In the genomic region with DNA sequence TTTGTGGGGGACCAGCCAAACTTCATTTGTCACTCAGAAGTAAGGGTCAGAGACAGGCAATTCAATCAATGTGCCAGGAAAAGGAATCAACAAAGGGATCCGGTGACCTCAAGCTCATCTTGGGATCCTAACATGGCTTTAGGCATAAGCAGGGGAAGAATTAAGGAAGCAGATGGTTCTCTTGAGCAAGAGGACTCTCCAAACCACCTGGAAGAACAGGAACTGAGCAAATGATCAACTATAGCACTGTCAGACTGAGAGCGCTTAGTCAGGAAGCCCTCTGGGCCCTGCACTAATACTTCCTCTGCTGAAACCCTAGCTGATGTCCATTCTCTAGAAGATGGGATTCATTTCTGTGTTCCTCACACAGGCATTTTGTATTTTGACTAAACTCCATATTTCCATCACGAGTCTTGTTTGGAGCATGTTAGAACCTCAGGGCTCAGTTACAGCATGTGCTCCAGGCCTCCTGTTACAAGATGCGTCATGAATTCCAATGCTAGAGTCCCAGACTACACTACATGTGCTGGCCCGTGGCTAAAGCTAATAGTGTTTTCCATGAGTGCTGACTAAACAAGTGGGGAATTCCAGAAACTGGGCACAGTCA, we compare ENCODE assay signal across 8 mouse cellular contexts. TPM values are rescaled to one million over a fixed set of nuclear protein-coding genes. Genes with fewer than 3 reads are reported as not detected.
DNase-seq lines count a peak whose midpoint lies in the region; ATAC-seq and TF ChIP-seq lines count a peak whose summit lies in the region.

No protein-coding gene starts in this region.

- peaks cover 46% of the 10 kb centered on the region for H3K4me1 ChIP-seq in liver, postnatal 0 days (ENCODE audit: insufficient read depth)
- peaks cover 11% of the 10 kb centered on the region for H3K4me1 ChIP-seq in stomach, postnatal 0 days (replicated peaks; ENCODE audit: control insufficient read depth, insufficient read depth)

- peak overlapping the region; percentile 91 for H3K27ac ChIP-seq in liver, postnatal 0 days (ENCODE audit: low read depth)
- H3K27ac ChIP-seq in stomach, postnatal 0 days (replicated peaks): peak overlapping the region; percentile 91

- H3K9ac ChIP-seq in liver, postnatal 0 days (replicated peaks): 0 out of 2 replicates have a peak overlapping the region, but pooled peaks have one; percentile 30
- H3K9ac ChIP-seq in stomach, postnatal 0 days (ENCODE audit: low read length): no peak overlapping the region

- 49% methylated on average over 5 of the region's 5 CpGs for WGBS in liver, postnatal 0 days (ENCODE audit: insufficient replicate concordance)
- WGBS in stomach, postnatal 0 days: 53% methylated on average over 5 of the region's 5 CpGs

- peak; percentile 61 for TF ChIP-seq EP300 in liver, postnatal 0 days (IDR thresholded peaks at IDR 0.05; ENCODE audit: low read depth)
- no peak for TF ChIP-seq EP300 in stomach, postnatal 0 days (optimal IDR thresholded peaks at IDR 0.05)

- peak overlapping the region; percentile 76 for H3K4me2 ChIP-seq in liver, postnatal 0 days (ENCODE audit: low read depth, low read length)
- 0 out of 2 replicates have a peak overlapping the region, but pooled peaks have one; percentile 8 for H3K4me2 ChIP-seq in stomach, postnatal 0 days (replicated peaks; ENCODE audit: low read depth)

- H3K9me3 ChIP-seq in liver, postnatal 0 days (ENCODE audit: low read length): no peaks in the 10 kb centered on the region
- H3K9me3 ChIP-seq in stomach, postnatal 0 days (ENCODE audit: control insufficient read depth, low read length): no peaks in the 10 kb centered on the region

- H3K27me3 ChIP-seq in liver, postnatal 0 days (ENCODE audit: insufficient read depth, low read length): no peaks in the 10 kb centered on the region
- H3K27me3 ChIP-seq in stomach, postnatal 0 days (ENCODE audit: control insufficient read depth, insufficient read depth, low read length): no peaks in the 10 kb centered on the region

- no peak for ATAC-seq in liver, postnatal 0 days
- no peak; the same call in 1 of the 2 replicates for ATAC-seq in stomach, postnatal 0 days (ENCODE audit: low FRiP score, low TSS enrichment)

- TF ChIP-seq CTCF in liver, postnatal 0 days (IDR thresholded peaks at IDR 0.05; ENCODE audit: low read depth): no peak
- no peak for TF ChIP-seq CTCF in stomach, postnatal 0 days (IDR thresholded peaks at IDR 0.05; ENCODE audit: low read depth)

- DNase-seq in urinary bladder, postnatal 14 days (ENCODE audit: low spot score): peak; percentile 18
- DNase-seq in urinary bladder, postnatal 10 days (ENCODE audit: low spot score): no peak
- DNase-seq in gastrocnemius, postnatal 25 days: peak; percentile 63
- no peak for DNase-seq in liver, postnatal 0 days
- no peak for DNase-seq in stomach, postnatal 0 days (ENCODE audit: low spot score)
- no peak for DNase-seq in thymus, postnatal 4 days
- no peak for DNase-seq in adrenal gland, postnatal 25 days
- no peak for DNase-seq in cerebellum, postnatal 25 days

- no peak overlapping the region for H3K4me3 ChIP-seq in liver, postnatal 0 days (ENCODE audit: low read depth, low read length)
- H3K4me3 ChIP-seq in stomach, postnatal 0 days (ENCODE audit: low read depth, low read length): no peak overlapping the region

- no peaks in the 10 kb centered on the region for H3K36me3 ChIP-seq in liver, postnatal 0 days (replicated peaks; ENCODE audit: insufficient read depth, low read length)
- H3K36me3 ChIP-seq in stomach, postnatal 0 days (ENCODE audit: control insufficient read depth, insufficient read depth, low read length): no peaks in the 10 kb centered on the region

RNA-seq across cellular contexts. Expression of a gene that starts 39.3 kb away (rescaled TPM):
- total RNA-seq in gastrocnemius, postnatal 25 days (2021): under 1 TPM in 1 of 2 experiments, not detected in 1; 0.19 TPM
- polyA plus RNA-seq in liver, postnatal 0 days (2015; fragmentation: Nextera tagmentation; extraction: Ambion mirVana): 1.0 and 1.5 TPM in 2 replicates
- 0.15 and 0.18 TPM in 2 replicates for polyA plus RNA-seq in stomach, postnatal 0 days (2015; fragmentation: Nextera tagmentation; extraction: Ambion mirVana)
- total RNA-seq in adrenal gland, postnatal 25 days (2021): 0.15 TPM in 1 of 2 replicates, not detected in the other

RNA-seq across cellular contexts. Expression of a gene that starts 55.5 kb away (rescaled TPM):
- total RNA-seq in gastrocnemius, postnatal 25 days (2021): 10 to 100 TPM; 61.8 to 71.7 TPM
- polyA plus RNA-seq in liver, postnatal 0 days (2015; fragmentation: Nextera tagmentation; extraction: Ambion mirVana): 2.3 and 3.0 TPM in 2 replicates
- 0.42 and 0.87 TPM in 2 replicates for polyA plus RNA-seq in stomach, postnatal 0 days (2015; fragmentation: Nextera tagmentation; extraction: Ambion mirVana)
- total RNA-seq in adrenal gland, postnatal 25 days (2021): 42.2 and 43.0 TPM in 2 replicates

Comparison
In these comparisons a context has a peak if more than half of its experiments do, and no peak if none do; other contexts are left out.
1. DNase-seq: peak in urinary bladder, postnatal 14 days (single experiment) and gastrocnemius, postnatal 25 days (single experiment); none in urinary bladder, postnatal 10 days (single experiment), liver, postnatal 0 days (single experiment), stomach, postnatal 0 days (single experiment), thymus, postnatal 4 days (single experiment), adrenal gland, postnatal 25 days (single experiment) and cerebellum, postnatal 25 days (0 of 2).